Mouse (Mus musculus) forebrain, embryonic 10.5 days (tissue): ENCODE results near the gene Adam15. TPM values are rescaled to one million over a fixed set of nuclear protein-coding genes. Genes with fewer than 3 reads are reported as not detected.

Experiments
- DNase-seq: peaks from one replicate; pipeline ENCODE4 v3.0.0-alpha.2; 2017; ENCODE audit warnings: low spot score; ENCODE audit errors: extremely low spot score
- H3K27ac ChIP-seq: fragments of 300-500 bp; sonication (generic); 2 replicates; pipeline ENCODE4 v1.5.1; 2016; ENCODE audit warnings: mild to moderate bottlenecking
- H3K27me3 ChIP-seq: fragments of 300-500 bp; sonication (generic); 2 replicates; pipeline ENCODE4 v1.6.1; 2016; ENCODE audit warnings: mild to moderate bottlenecking; ENCODE audit not compliant: poor library complexity, severe bottlenecking
- H3K36me3 ChIP-seq: fragments of 300-500 bp; sonication (generic); replicated peaks from 2 replicates; pipeline ENCODE4 v1.6.1; 2016; ENCODE audit warnings: mild to moderate bottlenecking, moderate library complexity
- H3K4me1 ChIP-seq: fragments of 300-500 bp; sonication (generic); 2 replicates; pipeline ENCODE4 v1.6.1; 2016
- H3K4me3 ChIP-seq: fragments of 300-500 bp; sonication (generic); 2 replicates; pipeline ENCODE4 v1.5.1; 2016; ENCODE audit warnings: mild to moderate bottlenecking, moderate library complexity
- H3K9me3 ChIP-seq: fragments of 300-500 bp; sonication (generic); 2 replicates; pipeline ENCODE4 v1.6.1; 2016; ENCODE audit warnings: mild to moderate bottlenecking, moderate library complexity
- WGBS: fragments of 180-500 bp; shearing (Covaris S2); methylation state at CpG from one replicate; pipeline ENCODE4 v1.1.7; 2016; 5-methylcytosine and 5-hydroxymethylcytosine counted together
- polyA plus RNA-seq: library from polyadenylated mRNA; unstranded; fragments of >200 nt; fragmentation: Nextera tagmentation; extraction: Ambion mirVana; gene quantifications from 2 replicates; pipeline ENCODE4 v1.2.1, GENCODE M21; 2016

The Adam15 gene
- polyA plus RNA-seq, 1 experiment from 2014 or later: 32.1 TPM

- H3K9me3 ChIP-seq: no peaks in the 10 kb centered on the region
- no peaks in the 10 kb centered on the region for H3K36me3 ChIP-seq
- H3K27me3 ChIP-seq: peaks cover 77% of the 10 kb centered on the region
- H3K4me3 ChIP-seq: peak within 1 kb of the TSS; percentile 70
- peak; percentile 77 for DNase-seq
- WGBS: under 1% methylated on average over 53 of the region's 53 CpGs
- peak within 1 kb of the TSS; percentile 78 for H3K27ac ChIP-seq
- peaks cover 61% of the 10 kb centered on the region for H3K4me1 ChIP-seq
These were observed 27.2 kb downstream of the Adam15 start, which contains the start of gene Efna3 for GRCm38 (mm10) chr3:89322514-89323165. Gene Efna3, minus strand, starts transcription at chr3:89322965.

GRCm38 (mm10) chr3:89322131-89322500, 27.7 kb downstream of the Adam15 start:
- peak overlapping the region; percentile 70 for H3K4me3 ChIP-seq
- peaks cover 61% of the 10 kb centered on the region for H3K4me1 ChIP-seq
- no peaks in the 10 kb centered on the region for H3K9me3 ChIP-seq
- WGBS: 1% methylated on average over 14 of the region's 14 CpGs
- peak overlapping the region; percentile 78 for H3K27ac ChIP-seq
- DNase-seq: no peak
- peaks cover 77% of the 10 kb centered on the region for H3K27me3 ChIP-seq
- no peaks in the 10 kb centered on the region for H3K36me3 ChIP-seq

- 1% methylated on average over 66 of the region's 66 CpGs for WGBS
- peaks cover 64% of the 10 kb centered on the region for H3K4me1 ChIP-seq
These were observed 28.3 kb downstream of the Adam15 start for GRCm38 (mm10) chr3:89321183-89322130.

GRCm38 (mm10) chr3:89320581-89321182, 29.1 kb downstream of the Adam15 start:
- DNase-seq: peak; percentile 68
- H3K9me3 ChIP-seq: no peaks in the 10 kb centered on the region
- H3K27ac ChIP-seq: peak overlapping the region; percentile 78
- H3K4me1 ChIP-seq: peaks cover 72% of the 10 kb centered on the region
- H3K4me3 ChIP-seq: peak overlapping the region; percentile 70
- 1% methylated on average over 41 of the region's 41 CpGs for WGBS
- peaks cover 88% of the 10 kb centered on the region for H3K27me3 ChIP-seq
- H3K36me3 ChIP-seq: no peaks in the 10 kb centered on the region

More at GRCm38 (mm10) chr3:89321183-89322130, 28.3 kb downstream of the Adam15 start:
- H3K27ac ChIP-seq: peak overlapping the region; percentile 78
- H3K9me3 ChIP-seq: no peaks in the 10 kb centered on the region
- DNase-seq: peak; percentile 46
- no peaks in the 10 kb centered on the region for H3K36me3 ChIP-seq
- H3K27me3 ChIP-seq: peaks cover 81% of the 10 kb centered on the region
- H3K4me3 ChIP-seq: peak overlapping the region; percentile 70

GRCm38 (mm10) chr3:89319591-89320350, 30.0 kb downstream of the Adam15 start:
- Histone ChIP-seq H3K9me3 (no peaks in the 10 kb centered on the region), H3K27me3 (peaks cover 90% of the 10 kb centered on the region), H3K4me3 (peak overlapping the region; percentile 70), H3K36me3 (no peaks in the 10 kb centered on the region), H3K4me1 (peaks cover 81% of the 10 kb centered on the region), H3K27ac (peak overlapping the region; percentile 53)
- WGBS: 5% methylated on average over 57 of the region's 58 CpGs
- DNase-seq: peak; percentile 48

- peaks cover 86% of the 10 kb centered on the region for H3K27me3 ChIP-seq
- no peaks in the 10 kb centered on the region for H3K36me3 ChIP-seq
- peak overlapping the region; percentile 53 for H3K27ac ChIP-seq
- H3K4me1 ChIP-seq: peaks cover 86% of the 10 kb centered on the region
- WGBS: 10% methylated on average over 21 of the region's 21 CpGs
- peak overlapping the region; percentile 70 for H3K4me3 ChIP-seq
- peak; percentile 34 for DNase-seq
- no peaks in the 10 kb centered on the region for H3K9me3 ChIP-seq
These were observed 30.7 kb downstream of the Adam15 start for GRCm38 (mm10) chr3:89318971-89319590.

GRCm38 (mm10) chr3:89318316-89318715, 31.5 kb downstream of the Adam15 start:
- H3K27ac ChIP-seq: no peak overlapping the region
- H3K27me3 ChIP-seq: peaks cover 81% of the 10 kb centered on the region
- H3K36me3 ChIP-seq: no peaks in the 10 kb centered on the region
- H3K4me3 ChIP-seq: no peak overlapping the region; the same call in 1 of the 2 replicates
- H3K9me3 ChIP-seq: no peaks in the 10 kb centered on the region
- H3K4me1 ChIP-seq: peaks cover 86% of the 10 kb centered on the region
- DNase-seq: no peak
- 80% methylated on average over 8 of the region's 8 CpGs for WGBS

- Histone ChIP-seq H3K36me3 (no peaks in the 10 kb centered on the region), H3K4me1 (peaks cover 75% of the 10 kb centered on the region), H3K4me3 (peak overlapping the region; percentile 54), H3K9me3 (no peaks in the 10 kb centered on the region), H3K27ac (0 out of 2 replicates have a peak overlapping the region, but pooled peaks have one; percentile 40), H3K27me3 (peaks cover 72% of the 10 kb centered on the region)
- 50% methylated on average over 6 of the region's 6 CpGs for WGBS
- peak; percentile 27 for DNase-seq
These were observed 32.5 kb downstream of the Adam15 start for GRCm38 (mm10) chr3:89317246-89317645.

GRCm38 (mm10) chr3:89316833-89317232, 33.0 kb downstream of the Adam15 start:
- DNase-seq: peak; percentile 85
- Histone ChIP-seq H3K27me3 (peaks cover 68% of the 10 kb centered on the region), H3K27ac (0 out of 2 replicates have a peak overlapping the region, but pooled peaks have one; percentile 40), H3K36me3 (no peaks in the 10 kb centered on the region), H3K4me1 (peaks cover 71% of the 10 kb centered on the region), H3K4me3 (peak overlapping the region; percentile 54), H3K9me3 (no peaks in the 10 kb centered on the region)
- 0% methylated on average over 4 of the region's 4 CpGs for WGBS

GRCm38 (mm10) chr3:89315930-89316831, 33.6 kb downstream of the Adam15 start:
- Histone ChIP-seq H3K36me3 (no peaks in the 10 kb centered on the region), H3K27me3 (peaks cover 61% of the 10 kb centered on the region), H3K9me3 (no peaks in the 10 kb centered on the region), H3K4me3 (peak overlapping the region; percentile 54), H3K27ac (peak overlapping the region; percentile 85), H3K4me1 (peaks cover 65% of the 10 kb centered on the region)
- WGBS: 6% methylated on average over 40 of the region's 40 CpGs
- peak; percentile 40 for DNase-seq
